8 mouse cellular contexts compared by ENCODE assay signal in the genomic region with DNA sequence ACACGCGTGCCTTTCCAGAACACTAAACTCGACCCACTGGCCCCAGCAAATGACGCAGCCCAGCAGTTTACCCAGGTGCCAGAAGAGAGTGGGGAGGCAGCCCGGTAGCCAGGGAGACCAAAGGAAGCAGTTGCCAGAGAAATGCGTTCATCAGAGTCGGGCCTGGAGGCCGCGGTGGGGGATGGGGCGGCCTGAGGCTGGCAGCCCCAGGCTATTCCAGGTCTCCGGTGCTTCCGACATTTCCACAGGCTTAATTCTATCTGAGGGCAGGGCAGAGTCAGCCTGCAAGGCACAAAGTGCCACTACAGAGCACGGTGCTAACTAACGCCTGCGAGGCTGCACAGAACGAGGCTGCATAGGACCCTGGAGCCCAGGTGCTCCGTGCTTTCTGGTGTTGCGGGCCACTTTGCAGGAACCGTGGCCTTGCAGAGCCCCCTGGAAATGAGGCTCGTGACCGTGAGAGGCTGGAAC. TPM values are rescaled to one million over a fixed set of nuclear protein-coding genes. Genes with fewer than 3 reads are reported as not detected.
A peak's percentile ranks its signal among the peaks of the same experiment; 100 is the strongest.
DNase-seq lines count a peak whose midpoint lies in the region; ATAC-seq and TF ChIP-seq lines count a peak whose summit lies in the region.

No protein-coding gene starts in this region.

- H3K9me3 ChIP-seq in lung, postnatal 0 days (ENCODE audit: low read length): no peaks in the 10 kb centered on the region; the same call in 1 of the 2 replicates

- ATAC-seq in lung, postnatal 0 days: peak; percentile 25; the same call in 1 of the 2 replicates

- H3K27me3 ChIP-seq in lung, postnatal 0 days (replicated peaks; ENCODE audit: insufficient read depth, low read length): peaks cover 51% of the 10 kb centered on the region

- 0 out of 2 replicates have a peak, but pooled peaks cover 8% of the 10 kb centered on the region for H3K4me1 ChIP-seq in lung, postnatal 0 days (ENCODE audit: insufficient read depth, low read depth, low read length)

- no peak overlapping the region for H3K4me3 ChIP-seq in lung, postnatal 0 days (ENCODE audit: low read depth, low read length)

- H3K9ac ChIP-seq in lung, postnatal 0 days (replicated peaks; ENCODE audit: low read depth): no peak overlapping the region

- TF ChIP-seq CTCF in lung, postnatal 0 days (IDR thresholded peaks at IDR 0.05): no peak

- no peak overlapping the region for H3K4me2 ChIP-seq in lung, postnatal 0 days (replicated peaks; ENCODE audit: low read depth, low read length)

- no peak for TF ChIP-seq EP300 in lung, postnatal 0 days (IDR thresholded peaks at IDR 0.05)

- H3K36me3 ChIP-seq in lung, postnatal 0 days (ENCODE audit: insufficient read depth, low read length): no peaks in the 10 kb centered on the region

- H3K27ac ChIP-seq in lung, postnatal 0 days (ENCODE audit: low read length): no peak overlapping the region

- DNase-seq in right cerebral cortex, adult 18-20 months: peak; percentile 52
- no peak for DNase-seq in right cerebral cortex, postnatal 14 days
- peak; percentile 33 for DNase-seq in embryo, embryonic 10 days (ENCODE audit: low spot score)
- DNase-seq in heart, adult 8-10 months (ENCODE audit: low spot score): peak; percentile 22
- DNase-seq in kidney, adult 8-10 months: peak; percentile 30 to 40
- DNase-seq in lung, postnatal 0 days (ENCODE audit: low spot score): no peak
- DNase-seq in yolk sac, embryonic 10.5 days (ENCODE audit: low spot score): peak; percentile 11
- DNase-seq in B cell, adult 2 months: no peak

- WGBS in lung, postnatal 0 days: 5% methylated on average over 21 of the region's 21 CpGs

RNA-seq across cellular contexts. Expression of a gene that starts 2.3 kb away (rescaled TPM):
- total RNA-seq in heart, adult 8-10 months (2022): 10 to 100 TPM; 16.6 to 21.5 (median 20.8) TPM
- polyA plus RNA-seq in lung, postnatal 0 days (2015; fragmentation: Nextera tagmentation; extraction: Ambion mirVana): 1.7 and 1.8 TPM in 2 replicates

RNA-seq across cellular contexts. Expression of a gene that starts 40.7 kb away (rescaled TPM):
- not detected for total RNA-seq in heart, adult 8-10 months (2022)
- polyA plus RNA-seq in lung, postnatal 0 days (2015; fragmentation: Nextera tagmentation; extraction: Ambion mirVana): 0.12 and 0.23 TPM in 2 replicates

RNA-seq across cellular contexts. Expression of a gene that starts 45.1 kb away (rescaled TPM):
- under 1 TPM in 1 of 4 experiments, not detected in 3; 0.80 TPM for total RNA-seq in heart, adult 8-10 months (2022)
- polyA plus RNA-seq in lung, postnatal 0 days (2015; fragmentation: Nextera tagmentation; extraction: Ambion mirVana): not detected in 2 replicates

Comparison
In these comparisons a context has a peak if more than half of its experiments do, and no peak if none do; other contexts are left out.
1. DNase-seq: peak in right cerebral cortex, adult 18-20 months (single experiment), embryo, embryonic 10 days (single experiment), heart, adult 8-10 months (single experiment), kidney, adult 8-10 months (2 of 2) and yolk sac, embryonic 10.5 days (single experiment); none in right cerebral cortex, postnatal 14 days (single experiment), lung, postnatal 0 days (single experiment) and B cell, adult 2 months (0 of 2).